Mouse (Mus musculus): ENCODE data around the gene Mrtfb. TPM values are rescaled to one million over a fixed set of nuclear protein-coding genes. Genes with fewer than 3 reads are reported as not detected.
A peak's percentile ranks its signal among the peaks of the same experiment; 100 is the strongest.

Mrtfb gene
- polyA plus RNA-seq (2014; fragmentation: Nextera tagmentation; extraction: Ambion mirVana) = 21.9 and 22.4 TPM in 2 replicates

- Histone ChIP-seq H3K36me3 (ENCODE audit: control insufficient read depth, insufficient read depth, low read length) (no peaks in the 10 kb centered on the region), H3K9me3 (ENCODE audit: control insufficient read depth, low read length) (no peaks in the 10 kb centered on the region), H3K9ac (ENCODE audit: low read length) (peak within 1 kb of the TSS; percentile 92), H3K4me1 (replicated peaks; ENCODE audit: control insufficient read depth, insufficient read depth, low read length) (peaks cover 5% of the 10 kb centered on the region; the same call in 1 of the 2 replicates), H3K4me3 (ENCODE audit: low read depth, low read length) (peak within 1 kb of the TSS; percentile 79), H3K27ac (ENCODE audit: low read depth, low read length) (peak within 1 kb of the TSS; percentile 59), H3K27me3 (ENCODE audit: control insufficient read depth, insufficient read depth, low read length) (no peaks in the 10 kb centered on the region), H3K4me2 (ENCODE audit: low read depth, low read length, severe bottlenecking) (peak within 1 kb of the TSS; percentile 91)
- ATAC-seq (replicated peaks; ENCODE audit: low FRiP score) (peak; percentile 95), DNase-seq (ENCODE audit: low spot score) (peak; percentile 95)
- 1% methylated on average over 43 of the region's 56 CpGs for WGBS
Measured at GRCm38 (mm10) chr16:13255855-13256635, at the start of gene Mrtfb. TSS of gene Mrtfb (plus strand) at chr16:13256481.

DNA sequence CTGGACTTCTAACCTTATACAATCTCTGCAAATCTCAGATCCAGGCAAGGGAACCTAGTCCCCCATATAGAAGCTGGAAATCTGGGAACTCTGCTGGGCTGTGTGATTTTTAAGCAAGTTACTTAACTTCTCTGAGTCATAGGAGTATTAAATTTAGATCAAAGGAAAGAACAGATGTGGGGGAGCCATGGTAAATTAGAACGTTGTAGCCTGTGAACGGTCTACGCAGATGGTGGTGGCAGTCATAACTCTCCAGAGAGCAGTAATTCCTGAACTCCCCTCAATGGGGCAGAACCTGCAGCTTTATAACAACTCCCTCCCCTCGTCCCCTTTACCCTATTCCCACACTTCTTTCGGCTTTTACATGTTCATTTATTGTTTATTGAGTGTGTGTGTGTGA, 48.6 kb upstream of the Mrtfb start:
- no peaks in the 10 kb centered on the region for H3K4me1 ChIP-seq (replicated peaks; ENCODE audit: control insufficient read depth, insufficient read depth, low read length)
- H3K27me3 ChIP-seq (ENCODE audit: control insufficient read depth, insufficient read depth, low read length) = no peaks in the 10 kb centered on the region
- H3K4me3 ChIP-seq (ENCODE audit: low read depth, low read length) = no peak overlapping the region
- no peaks in the 10 kb centered on the region for H3K9me3 ChIP-seq (ENCODE audit: control insufficient read depth, low read length)
- no peak overlapping the region for H3K4me2 ChIP-seq (ENCODE audit: low read depth, low read length, severe bottlenecking)
- H3K9ac ChIP-seq (ENCODE audit: low read length) = no peak overlapping the region
- no peak overlapping the region for H3K27ac ChIP-seq (ENCODE audit: low read depth, low read length)
- ATAC-seq (replicated peaks; ENCODE audit: low FRiP score) (no peak), DNase-seq (ENCODE audit: low spot score) (no peak)
- WGBS = 51% methylated on average over 5 of the region's 5 CpGs
- H3K36me3 ChIP-seq (ENCODE audit: control insufficient read depth, insufficient read depth, low read length) = no peaks in the 10 kb centered on the region

DNA sequence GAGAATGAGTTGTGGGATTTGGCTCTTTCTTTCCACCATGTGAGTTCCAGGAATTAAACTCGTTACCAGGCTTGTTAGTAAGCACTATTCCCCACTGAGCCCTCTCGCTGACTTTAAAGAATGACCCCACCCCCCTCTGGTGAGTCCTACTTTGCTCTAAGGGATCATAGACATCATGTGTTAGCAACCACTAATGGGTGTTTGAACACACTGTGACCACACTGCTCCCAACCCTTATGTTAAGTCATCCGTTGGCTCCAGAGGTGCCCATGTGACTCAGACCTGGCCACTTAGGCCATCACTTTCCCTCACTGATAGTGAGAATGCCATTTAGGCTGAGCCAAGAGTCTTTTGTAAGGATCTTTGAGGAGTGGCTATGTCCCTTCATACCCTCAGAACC, 48.2 kb upstream of the Mrtfb start:
- H3K36me3 ChIP-seq (ENCODE audit: control insufficient read depth, insufficient read depth, low read length) = no peaks in the 10 kb centered on the region
- no peak overlapping the region for H3K4me2 ChIP-seq (ENCODE audit: low read depth, low read length, severe bottlenecking)
- H3K4me1 ChIP-seq (replicated peaks; ENCODE audit: control insufficient read depth, insufficient read depth, low read length) = no peaks in the 10 kb centered on the region
- H3K9ac ChIP-seq (ENCODE audit: low read length) = no peak overlapping the region
- H3K9me3 ChIP-seq (ENCODE audit: control insufficient read depth, low read length) = no peaks in the 10 kb centered on the region
- DNase-seq (ENCODE audit: low spot score) (no peak), ATAC-seq (replicated peaks; ENCODE audit: low FRiP score) (no peak)
- H3K27me3 ChIP-seq (ENCODE audit: control insufficient read depth, insufficient read depth, low read length) = no peaks in the 10 kb centered on the region
- H3K4me3 ChIP-seq (ENCODE audit: low read depth, low read length) = no peak overlapping the region
- WGBS = 22% methylated on average over 3 of the region's 3 CpGs
- no peak overlapping the region for H3K27ac ChIP-seq (ENCODE audit: low read depth, low read length)

DNA sequence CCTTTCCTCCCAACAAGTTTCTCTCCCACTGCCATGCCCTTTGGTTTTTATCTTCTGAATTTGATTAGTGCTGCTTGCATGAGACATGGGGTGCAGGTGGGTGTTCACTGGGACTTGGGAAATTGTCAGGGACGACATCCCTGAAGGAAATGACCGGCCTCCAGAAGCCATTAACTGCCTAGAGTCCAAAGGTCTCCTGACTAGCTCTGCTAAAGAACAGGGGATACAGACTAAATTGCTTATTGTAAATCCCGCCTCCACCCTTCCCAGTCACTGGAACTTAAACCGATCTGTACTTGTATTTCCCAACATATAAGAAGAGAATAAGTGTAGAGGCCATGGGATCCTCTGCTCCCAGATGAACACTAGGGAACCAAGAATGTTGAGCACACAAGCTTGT, 43.5 kb upstream of the Mrtfb start:
- 87% methylated on average over 4 of the region's 4 CpGs for WGBS
- no peaks in the 10 kb centered on the region for H3K9me3 ChIP-seq (ENCODE audit: control insufficient read depth, low read length)

DNA sequence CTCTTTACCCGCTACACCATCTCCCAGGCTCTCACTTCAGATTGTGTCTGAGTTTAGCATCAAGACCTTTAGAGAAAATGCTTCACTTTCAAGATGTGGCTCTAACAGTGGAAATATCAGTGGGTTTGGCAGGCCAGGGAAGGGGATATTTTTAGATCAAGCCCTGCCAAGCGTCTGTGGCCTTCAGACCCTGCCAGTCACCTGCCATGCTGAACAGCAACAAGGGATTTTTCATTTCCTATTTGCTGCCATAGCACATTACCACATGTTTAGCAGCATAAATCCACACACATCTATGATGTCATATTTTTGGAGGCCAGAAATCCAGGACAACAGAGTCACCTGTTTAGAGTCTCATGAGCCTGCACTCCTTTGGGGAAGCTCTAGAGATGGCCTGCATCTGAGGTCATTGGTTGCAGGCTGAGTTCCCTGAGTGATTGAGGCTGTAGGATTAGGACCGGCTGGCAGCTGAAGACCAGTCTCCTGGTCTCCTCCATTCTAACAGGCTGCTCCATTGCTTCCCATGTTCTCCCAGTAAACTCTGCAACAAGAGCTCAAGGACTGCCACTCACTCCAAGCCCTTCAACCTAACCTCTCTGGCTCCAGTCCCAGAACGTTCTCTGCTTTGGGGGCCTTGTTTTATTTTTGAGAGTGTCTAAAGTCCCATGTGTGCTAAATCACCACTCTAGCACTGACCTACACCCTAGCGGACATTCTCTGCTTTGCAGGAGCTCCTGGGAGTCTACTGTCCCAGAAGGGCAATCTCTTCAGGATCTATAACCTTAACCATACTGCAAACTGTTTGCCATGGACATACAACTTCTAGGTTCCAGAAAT, 39.9 kb upstream of the Mrtfb start:
- H3K36me3 ChIP-seq (ENCODE audit: control insufficient read depth, insufficient read depth, low read length) = no peaks in the 10 kb centered on the region
- H3K4me2 ChIP-seq (ENCODE audit: low read depth, low read length, severe bottlenecking) = no peak overlapping the region
- H3K27me3 ChIP-seq (ENCODE audit: control insufficient read depth, insufficient read depth, low read length) = no peaks in the 10 kb centered on the region
- 87% methylated on average over 5 of the region's 5 CpGs for WGBS
- no peaks in the 10 kb centered on the region for H3K9me3 ChIP-seq (ENCODE audit: control insufficient read depth, low read length)
- no peaks in the 10 kb centered on the region for H3K4me1 ChIP-seq (replicated peaks; ENCODE audit: control insufficient read depth, insufficient read depth, low read length)
- DNase-seq (ENCODE audit: low spot score) (no peak), ATAC-seq (replicated peaks; ENCODE audit: low FRiP score) (no peak)
- no peak overlapping the region for H3K9ac ChIP-seq (ENCODE audit: low read length)
- no peak overlapping the region for H3K4me3 ChIP-seq (ENCODE audit: low read depth, low read length)
- H3K27ac ChIP-seq (ENCODE audit: low read depth, low read length) = no peak overlapping the region

More for the DNA sequence above, 43.5 kb upstream of the Mrtfb start:
- H3K27me3 ChIP-seq (ENCODE audit: control insufficient read depth, insufficient read depth, low read length) = no peaks in the 10 kb centered on the region
- DNase-seq (ENCODE audit: low spot score) (no peak), ATAC-seq (replicated peaks; ENCODE audit: low FRiP score) (no peak)
- no peak overlapping the region for H3K9ac ChIP-seq (ENCODE audit: low read length)
- no peak overlapping the region for H3K27ac ChIP-seq (ENCODE audit: low read depth, low read length)
- H3K4me1 ChIP-seq (replicated peaks; ENCODE audit: control insufficient read depth, insufficient read depth, low read length) = no peaks in the 10 kb centered on the region
- H3K36me3 ChIP-seq (ENCODE audit: control insufficient read depth, insufficient read depth, low read length) = no peaks in the 10 kb centered on the region
- no peak overlapping the region for H3K4me2 ChIP-seq (ENCODE audit: low read depth, low read length, severe bottlenecking)
- no peak overlapping the region for H3K4me3 ChIP-seq (ENCODE audit: low read depth, low read length)

GRCm38 (mm10) chr16:13217951-13218350, 38.3 kb upstream of the Mrtfb start:
- no peaks in the 10 kb centered on the region for H3K36me3 ChIP-seq (ENCODE audit: control insufficient read depth, insufficient read depth, low read length)
- DNase-seq (ENCODE audit: low spot score) (no peak), ATAC-seq (replicated peaks; ENCODE audit: low FRiP score) (no peak)
- H3K9ac ChIP-seq (ENCODE audit: low read length) = no peak overlapping the region
- no peak overlapping the region for H3K4me2 ChIP-seq (ENCODE audit: low read depth, low read length, severe bottlenecking)
- H3K4me3 ChIP-seq (ENCODE audit: low read depth, low read length) = no peak overlapping the region
- 90% methylated on average over 8 of the region's 8 CpGs for WGBS
- no peaks in the 10 kb centered on the region for H3K9me3 ChIP-seq (ENCODE audit: control insufficient read depth, low read length)
- H3K27me3 ChIP-seq (ENCODE audit: control insufficient read depth, insufficient read depth, low read length) = no peaks in the 10 kb centered on the region
- no peaks in the 10 kb centered on the region for H3K4me1 ChIP-seq (replicated peaks; ENCODE audit: control insufficient read depth, insufficient read depth, low read length)
- no peak overlapping the region for H3K27ac ChIP-seq (ENCODE audit: low read depth, low read length)

DNA sequence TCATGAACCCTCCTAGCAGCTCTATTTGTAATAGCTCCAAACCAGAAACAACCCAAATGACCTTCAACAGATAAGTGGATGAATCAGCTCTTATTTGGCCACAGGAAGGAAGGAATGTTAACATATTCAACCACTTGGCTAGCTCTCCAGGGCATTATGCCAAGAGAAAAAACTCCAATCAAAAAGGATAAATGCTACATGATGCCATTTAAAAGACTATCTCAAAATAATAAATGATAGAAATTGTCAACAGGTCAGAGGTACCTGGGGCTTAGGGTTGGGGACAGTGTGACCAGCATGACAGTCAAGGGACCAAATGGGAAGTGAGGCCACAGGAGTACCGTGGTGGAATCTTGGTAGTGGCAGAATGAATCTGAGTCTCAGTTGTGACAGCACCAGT, 34.8 kb upstream of the Mrtfb start:
- Histone ChIP-seq H3K9ac (ENCODE audit: low read length) (no peak overlapping the region), H3K4me3 (ENCODE audit: low read depth, low read length) (no peak overlapping the region), H3K9me3 (ENCODE audit: control insufficient read depth, low read length) (no peaks in the 10 kb centered on the region), H3K27me3 (ENCODE audit: control insufficient read depth, insufficient read depth, low read length) (no peaks in the 10 kb centered on the region), H3K27ac (ENCODE audit: low read depth, low read length) (no peak overlapping the region), H3K4me2 (ENCODE audit: low read depth, low read length, severe bottlenecking) (no peak overlapping the region), H3K36me3 (ENCODE audit: control insufficient read depth, insufficient read depth, low read length) (no peaks in the 10 kb centered on the region), H3K4me1 (replicated peaks; ENCODE audit: control insufficient read depth, insufficient read depth, low read length) (no peaks in the 10 kb centered on the region)
- ATAC-seq (replicated peaks; ENCODE audit: low FRiP score) (no peak), DNase-seq (ENCODE audit: low spot score) (no peak)
- WGBS = 85% methylated on average over 1 of the region's 1 CpGs

DNA sequence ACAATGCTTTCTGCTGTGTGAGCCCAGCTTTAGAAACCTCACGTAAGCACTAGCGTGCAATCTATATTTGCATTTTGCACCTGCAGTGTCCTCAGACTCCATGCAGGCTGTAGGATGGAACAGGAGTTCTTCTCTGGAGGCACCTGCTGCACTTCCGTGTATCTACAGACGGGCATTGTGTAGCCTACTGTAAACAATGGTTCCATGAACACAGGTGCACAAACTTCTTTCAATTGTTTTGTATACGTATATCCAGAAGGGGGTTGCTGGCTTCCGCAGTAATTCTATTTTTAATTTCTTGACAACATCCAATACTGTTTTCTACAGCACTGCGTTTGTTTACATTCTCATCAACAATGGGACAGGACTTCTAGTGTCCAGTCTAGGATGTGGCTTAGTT, 24.2 kb upstream of the Mrtfb start:
- WGBS = 91% methylated on average over 7 of the region's 7 CpGs
- ATAC-seq (replicated peaks; ENCODE audit: low FRiP score) = no peak

More for the DNA sequence above, 24.2 kb upstream of the Mrtfb start:
- H3K4me1 ChIP-seq (replicated peaks; ENCODE audit: control insufficient read depth, insufficient read depth, low read length) = no peaks in the 10 kb centered on the region
- H3K27me3 ChIP-seq (ENCODE audit: control insufficient read depth, insufficient read depth, low read length) = no peaks in the 10 kb centered on the region
- H3K36me3 ChIP-seq (ENCODE audit: control insufficient read depth, insufficient read depth, low read length) = no peaks in the 10 kb centered on the region
- H3K9me3 ChIP-seq (ENCODE audit: control insufficient read depth, low read length) = no peaks in the 10 kb centered on the region
- no peak overlapping the region for H3K4me2 ChIP-seq (ENCODE audit: low read depth, low read length, severe bottlenecking)
- H3K27ac ChIP-seq (ENCODE audit: low read depth, low read length) = no peak overlapping the region
- H3K9ac ChIP-seq (ENCODE audit: low read length) = no peak overlapping the region
- H3K4me3 ChIP-seq (ENCODE audit: low read depth, low read length) = no peak overlapping the region
- DNase-seq (ENCODE audit: low spot score) = no peak
